Mouse (Mus musculus) WW6 (cell line): Measurements from ENCODE around the gene Nomo1.
A peak's percentile ranks its signal among the peaks of the same experiment; 100 is the strongest.

Source experiments
- DNase-seq: peaks from one replicate; pipeline ENCODE4 v3.0.0-alpha.2; 2013; ENCODE audit warnings: low read depth, low spot score

Gene Nomo1

DNA sequence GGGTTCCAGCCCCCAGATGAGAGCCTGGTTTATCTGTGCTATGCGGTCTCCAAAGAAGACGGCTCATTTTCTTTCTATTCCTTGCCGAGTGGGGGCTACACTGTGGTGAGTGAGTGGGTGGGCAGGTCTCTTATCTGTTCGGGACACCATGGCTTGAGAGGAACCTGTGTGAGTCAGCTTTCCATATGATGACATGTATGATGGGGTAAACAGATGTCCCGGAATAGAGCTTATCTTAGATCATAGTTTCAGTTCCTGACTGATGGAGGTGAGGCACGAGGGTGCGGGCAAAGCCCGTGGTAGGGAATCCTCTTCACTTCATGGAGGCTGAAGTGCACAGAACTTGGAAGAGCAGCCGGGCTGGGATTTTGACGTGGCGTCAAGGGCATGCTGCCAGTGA, 12.4 kb downstream of the Nomo1 start:
- no peak for DNase-seq

DNA sequence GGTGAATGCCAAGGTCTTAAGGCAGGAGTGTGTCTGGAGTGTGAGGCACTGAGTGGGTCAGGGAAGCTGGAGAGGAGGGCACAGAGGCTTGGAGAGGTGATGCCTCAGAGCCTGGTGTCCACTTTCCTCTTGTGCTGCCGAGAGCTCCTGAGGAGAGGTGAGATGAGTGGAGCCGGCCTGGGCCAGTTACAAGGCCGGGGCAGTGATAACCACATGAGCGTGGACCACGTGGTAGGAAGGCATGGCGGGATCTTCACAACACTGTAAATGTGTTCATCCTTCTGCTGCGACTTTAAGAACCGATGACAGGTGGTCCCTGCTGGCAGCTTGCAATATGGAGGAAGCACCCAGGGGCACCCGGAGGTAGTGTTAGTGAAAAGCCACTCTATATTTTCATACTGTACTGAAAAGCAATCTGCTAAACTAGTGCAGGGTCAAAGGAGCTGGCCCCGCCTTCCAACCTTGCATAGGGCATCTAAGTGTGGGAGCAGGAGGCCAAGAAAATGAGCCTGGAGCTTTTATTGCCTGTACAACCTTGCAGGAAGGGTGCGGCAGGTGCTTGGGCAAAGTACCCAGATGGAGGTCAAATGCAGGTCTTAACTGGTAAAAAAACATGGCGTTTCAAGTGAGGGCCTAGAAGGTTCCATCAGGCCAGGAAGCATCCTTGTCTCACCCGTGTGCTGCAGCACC, 14.5 kb downstream of the Nomo1 start:
- DNase-seq: no peak

DNA sequence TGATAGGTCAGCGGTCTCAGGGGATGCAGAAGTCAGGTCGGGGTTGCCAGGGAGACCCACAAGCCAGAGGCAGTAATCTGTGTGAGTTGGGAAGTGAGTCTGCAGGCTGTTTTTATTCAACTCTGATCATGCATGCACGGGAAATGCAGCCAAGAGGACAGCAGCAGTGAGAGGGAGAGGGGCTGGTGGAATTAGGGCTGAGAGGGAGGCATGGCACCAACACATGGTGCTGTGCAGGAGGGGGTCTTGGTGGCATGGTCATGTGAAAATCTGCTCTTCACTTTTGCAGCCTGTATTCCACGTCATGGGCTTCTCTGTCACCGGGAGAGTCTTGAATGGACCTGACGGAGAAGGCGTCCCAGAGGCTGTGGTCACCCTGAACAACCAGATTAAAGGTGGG, 16.5 kb downstream of the Nomo1 start:
- DNase-seq: no peak

DNA sequence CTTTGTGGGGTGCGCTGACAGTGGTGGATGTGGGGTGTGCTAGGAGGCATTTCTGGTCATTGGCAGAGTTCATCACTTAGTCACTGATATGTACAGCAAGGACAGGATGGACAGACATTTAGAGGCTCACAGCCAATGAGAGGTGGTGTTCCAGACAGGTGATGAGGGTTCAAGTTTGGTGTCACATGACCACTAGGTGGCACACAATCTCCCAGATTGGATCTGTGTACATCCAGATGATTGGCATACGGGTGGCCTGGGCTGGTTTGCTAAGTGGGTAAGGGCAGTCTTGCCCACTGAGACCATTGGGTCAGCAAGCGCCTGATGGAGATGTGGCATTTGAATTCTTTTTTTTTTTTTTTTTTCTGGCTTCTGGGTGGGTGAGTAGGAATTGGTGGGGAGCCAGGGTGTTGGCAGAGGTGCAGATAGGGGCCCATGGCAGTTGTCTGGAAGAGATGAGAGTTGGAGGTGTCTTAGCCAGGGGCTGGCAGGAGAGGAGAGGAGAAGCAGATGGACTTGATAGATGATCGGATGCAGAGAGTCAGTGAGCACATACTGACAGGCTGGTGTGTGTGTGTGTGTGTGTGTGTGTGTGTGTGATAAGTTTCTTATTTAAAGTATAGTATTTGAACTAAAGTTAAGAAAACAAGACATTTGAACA, 18.8 kb downstream of the Nomo1 start:
- no peak for DNase-seq

DNA sequence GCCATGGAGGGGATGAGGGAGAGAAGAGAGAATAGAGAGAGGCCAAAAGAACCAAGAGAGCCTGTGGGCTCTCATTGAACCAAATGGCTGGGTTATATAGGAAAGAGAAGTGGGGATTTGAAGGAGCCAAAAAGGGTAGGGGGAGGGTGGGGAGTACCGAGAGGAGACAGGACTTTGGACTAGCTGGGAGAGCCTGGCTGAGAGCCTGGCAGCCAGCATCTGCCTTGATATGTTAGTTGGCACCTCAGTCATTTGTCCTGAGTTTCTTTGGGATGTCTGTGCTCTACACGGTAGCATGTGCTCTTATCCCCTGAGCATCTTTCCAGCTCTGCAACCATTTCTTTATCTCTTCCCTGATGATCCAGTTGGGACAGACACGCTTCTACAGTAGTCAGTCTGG, 20.1 kb downstream of the Nomo1 start:
- no peak for DNase-seq

DNA sequence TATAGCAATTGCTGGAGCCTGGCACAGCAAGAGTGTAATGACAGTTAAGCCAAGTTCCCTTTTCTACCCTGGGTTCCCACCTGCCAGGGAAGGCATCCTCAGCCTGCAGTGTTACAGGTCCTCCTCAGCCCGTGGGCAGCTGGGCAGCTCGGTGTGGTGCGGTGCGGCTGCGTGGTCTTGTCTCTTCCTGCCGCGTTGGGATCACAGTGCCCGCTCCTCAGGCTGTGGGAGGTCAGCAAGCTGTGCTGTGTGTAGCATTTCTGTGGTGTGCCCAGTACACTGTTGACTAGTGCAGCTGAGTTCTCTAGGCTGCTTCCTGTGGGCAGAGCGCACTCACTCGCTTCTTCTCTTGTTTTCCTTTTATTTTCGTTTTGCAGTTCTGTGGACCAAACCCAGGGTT, 25.4 kb downstream of the Nomo1 start:
- no peak for DNase-seq

DNA sequence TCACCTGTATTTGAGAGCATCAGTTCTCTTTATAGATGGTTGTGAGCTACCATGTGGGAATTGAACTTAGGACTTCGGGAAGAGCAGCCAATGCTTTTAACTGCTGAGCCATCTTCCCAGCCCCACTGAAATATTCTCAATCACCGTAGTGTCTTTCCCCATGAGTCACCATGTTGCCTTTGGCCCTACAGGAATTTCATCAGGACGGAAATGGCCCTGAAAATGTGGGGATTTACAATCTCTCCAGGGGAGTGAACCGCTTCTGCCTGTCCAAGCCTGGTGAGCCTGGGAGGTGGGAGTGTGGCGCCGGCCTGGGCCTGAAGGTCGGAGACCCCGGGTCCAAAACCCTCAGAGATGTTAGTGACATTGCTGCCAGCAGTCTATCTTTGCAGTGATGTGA, 27.2 kb downstream of the Nomo1 start:
- no peak for DNase-seq

DNA sequence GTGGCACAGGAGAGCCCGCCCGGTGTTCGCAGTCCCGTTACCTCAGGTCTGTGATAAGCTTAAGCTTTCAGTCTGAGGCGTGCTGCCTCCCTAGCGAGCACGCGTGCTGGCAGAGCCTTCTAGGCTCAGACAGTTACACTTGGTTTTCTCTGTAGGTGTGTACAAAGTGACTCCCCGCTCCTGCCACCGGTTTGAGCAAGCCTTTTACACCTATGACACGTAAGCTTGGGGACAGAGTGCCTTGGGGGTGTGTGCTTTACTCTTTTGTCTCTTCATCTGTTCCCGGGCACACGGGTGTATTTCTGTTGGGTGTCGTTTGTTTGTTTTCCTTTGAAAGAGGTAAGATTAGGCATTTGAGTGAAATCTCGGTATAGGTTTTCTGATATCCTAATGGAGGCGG, 28.1 kb downstream of the Nomo1 start:
- DNase-seq: no peak

DNA sequence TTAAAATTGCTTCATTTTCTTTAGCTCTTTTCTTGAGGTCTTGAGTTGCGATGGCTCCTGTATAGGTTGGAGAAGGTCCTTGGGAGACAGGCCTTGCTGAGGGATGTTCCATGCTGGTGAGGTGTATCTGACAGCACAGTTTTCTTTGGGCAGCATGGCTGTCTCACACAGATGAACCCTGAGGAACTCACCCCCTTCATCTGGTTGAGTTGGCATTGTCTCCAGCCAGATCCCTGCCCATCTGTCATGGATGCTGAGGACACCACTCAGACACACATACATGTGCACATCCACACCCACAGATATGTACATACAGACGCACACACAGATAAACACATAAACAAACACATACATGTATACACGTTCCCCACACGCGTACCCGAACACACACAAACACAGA, 29.8 kb downstream of the Nomo1 start:
- DNase-seq: no peak

DNA sequence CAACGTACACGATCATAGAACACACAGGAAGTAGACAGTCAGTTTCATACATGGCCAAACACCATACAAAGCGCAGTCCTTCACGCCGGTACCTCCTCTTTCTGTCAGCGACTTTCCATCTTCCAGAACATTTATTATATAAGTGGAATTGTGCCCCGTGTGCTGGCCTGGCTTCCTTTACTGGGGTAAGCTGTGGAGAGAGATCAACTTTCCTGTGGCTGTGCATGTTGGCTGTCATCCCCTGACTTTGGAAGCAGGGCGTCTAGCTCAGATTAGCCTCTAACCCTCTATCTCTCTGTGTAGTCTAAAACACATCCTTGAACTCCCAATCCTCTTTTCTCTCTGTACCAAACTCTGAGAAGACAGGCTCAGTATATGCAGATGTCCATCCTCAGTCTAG, 35.3 kb downstream of the Nomo1 start:
- DNase-seq: no peak

DNA sequence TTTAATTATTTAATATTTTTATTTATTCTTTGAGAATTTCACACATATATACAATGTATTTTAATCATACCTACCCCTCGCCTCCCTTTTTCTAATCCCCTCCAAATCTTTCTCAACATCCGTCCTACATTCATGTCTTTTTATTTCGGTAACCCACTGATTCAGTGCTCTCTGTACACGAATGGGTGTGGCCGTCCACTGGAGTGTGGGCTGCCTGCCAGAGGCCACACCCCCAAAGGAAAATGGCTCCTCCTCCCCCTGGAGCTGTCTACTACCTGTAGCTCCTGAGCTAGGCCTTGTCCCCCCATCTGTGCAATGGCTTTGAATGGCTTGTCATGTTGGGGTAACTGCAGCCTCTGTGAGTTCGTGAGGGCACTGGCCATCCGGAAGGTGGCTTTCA, 43.3 kb downstream of the Nomo1 start:
- DNase-seq: no peak

DNA sequence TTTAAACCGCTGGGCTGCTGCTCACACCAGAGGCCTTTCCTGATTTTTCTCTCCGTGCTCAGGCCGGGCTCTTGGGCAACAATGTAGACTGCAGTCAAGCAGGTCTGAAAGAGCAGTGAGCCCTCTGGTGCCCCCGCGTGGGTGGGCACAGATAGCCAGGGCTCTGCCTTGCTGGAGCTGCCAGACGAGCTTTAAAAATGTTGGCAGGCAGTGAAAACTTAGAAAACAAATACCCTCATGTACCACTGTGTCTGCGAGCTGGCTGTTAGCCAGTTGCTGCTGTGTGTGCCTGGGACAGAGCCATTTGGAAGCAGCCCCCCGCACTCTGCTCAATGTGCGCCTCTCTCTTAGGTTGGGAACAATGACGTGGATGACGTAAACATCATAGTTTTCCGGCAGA, 44.2 kb downstream of the Nomo1 start:
- DNase-seq: no peak

DNA sequence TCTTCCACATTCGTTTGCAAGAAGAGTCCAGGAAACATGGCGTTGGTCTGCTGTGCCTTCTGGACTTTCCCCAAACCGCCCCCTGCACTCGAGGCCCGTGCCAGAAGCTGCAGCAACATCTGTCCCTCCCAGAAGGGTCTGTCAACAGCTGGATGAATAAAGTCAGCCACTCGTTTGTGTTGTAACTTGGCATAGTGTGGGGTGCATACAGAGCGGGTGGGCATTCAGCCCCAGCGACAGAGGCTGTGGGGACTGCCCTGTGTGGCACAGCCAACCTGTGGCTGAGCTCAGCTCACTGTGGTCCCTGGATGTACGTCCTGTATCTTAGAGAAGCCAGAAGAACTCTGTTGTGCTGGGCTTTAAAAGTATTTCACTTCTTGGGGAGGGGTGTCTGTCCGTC, 50.5 kb downstream of the Nomo1 start:
- DNase-seq: no peak

DNA sequence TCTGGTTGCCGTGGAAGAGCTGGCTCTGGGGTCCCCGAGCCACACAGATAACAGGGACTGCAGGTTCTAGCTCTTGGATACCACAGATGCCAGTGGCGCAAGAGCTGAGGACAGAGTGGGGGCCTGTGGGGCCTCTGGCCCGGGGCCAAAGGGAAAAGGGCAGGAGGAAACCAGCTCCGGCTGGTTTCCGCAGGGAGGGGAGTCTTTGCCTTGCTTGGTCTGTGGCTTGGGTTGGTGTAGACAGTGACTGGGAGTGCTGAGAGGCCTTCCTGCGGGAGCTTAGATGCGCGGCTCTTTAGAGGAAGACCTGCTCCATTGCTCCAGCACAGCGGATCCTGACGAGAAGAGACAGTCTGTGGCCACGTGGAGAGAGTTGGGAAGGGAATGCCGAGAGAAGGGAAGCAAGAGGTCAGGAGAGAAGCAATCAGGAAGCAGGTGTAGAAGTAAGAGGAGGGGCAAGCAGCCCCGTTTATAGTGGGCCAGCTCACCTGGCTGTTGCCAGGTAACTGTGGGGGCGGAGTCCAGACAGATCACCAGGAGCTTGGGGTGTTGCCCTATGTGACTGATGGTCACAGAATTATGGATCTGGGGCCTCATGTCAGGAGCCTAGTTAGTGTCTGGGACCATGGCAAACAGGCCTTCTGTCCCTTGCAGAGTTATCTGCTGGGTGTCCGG, 51.5 kb downstream of the Nomo1 start:
- no peak for DNase-seq

DNA sequence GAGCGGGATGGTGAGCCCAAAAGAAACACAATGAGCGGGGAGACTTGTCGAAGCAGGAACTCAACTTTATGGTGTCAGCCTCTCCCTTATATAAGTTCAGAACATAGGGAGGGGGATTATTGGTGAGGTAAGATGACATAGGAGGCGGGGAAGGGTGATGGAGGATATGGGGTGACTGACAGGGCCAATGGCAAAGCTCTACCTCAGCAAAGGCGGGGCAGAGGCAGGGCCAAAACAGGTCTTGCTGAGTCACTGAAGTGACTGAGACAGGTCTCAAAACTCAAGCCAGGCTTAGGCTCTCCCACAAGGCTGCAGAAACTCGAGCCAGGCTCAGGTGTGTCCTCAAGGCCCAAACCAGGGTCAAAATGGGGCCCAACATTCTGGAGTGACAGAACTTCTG, 52.9 kb downstream of the Nomo1 start:
- DNase-seq: no peak

DNA sequence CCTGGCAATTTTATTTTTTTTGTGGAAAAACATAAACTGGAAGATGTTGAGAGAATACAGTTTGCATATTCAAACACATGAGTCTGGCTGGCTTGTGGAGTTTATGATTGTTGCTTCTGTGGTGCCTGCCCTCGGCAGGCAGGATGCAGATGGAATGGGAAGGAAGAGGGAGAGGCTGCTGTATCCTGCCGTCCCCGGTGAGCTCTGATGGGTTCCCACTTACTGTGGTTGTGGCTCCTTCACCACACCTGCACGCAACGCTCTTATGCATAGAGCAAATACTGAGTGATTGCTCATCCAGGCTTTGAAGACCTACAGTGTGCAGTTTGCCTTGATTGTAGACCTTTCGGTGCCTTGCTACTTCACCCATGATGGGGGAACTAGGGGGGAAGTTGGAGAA, 54.7 kb downstream of the Nomo1 start:
- DNase-seq: no peak

DNA sequence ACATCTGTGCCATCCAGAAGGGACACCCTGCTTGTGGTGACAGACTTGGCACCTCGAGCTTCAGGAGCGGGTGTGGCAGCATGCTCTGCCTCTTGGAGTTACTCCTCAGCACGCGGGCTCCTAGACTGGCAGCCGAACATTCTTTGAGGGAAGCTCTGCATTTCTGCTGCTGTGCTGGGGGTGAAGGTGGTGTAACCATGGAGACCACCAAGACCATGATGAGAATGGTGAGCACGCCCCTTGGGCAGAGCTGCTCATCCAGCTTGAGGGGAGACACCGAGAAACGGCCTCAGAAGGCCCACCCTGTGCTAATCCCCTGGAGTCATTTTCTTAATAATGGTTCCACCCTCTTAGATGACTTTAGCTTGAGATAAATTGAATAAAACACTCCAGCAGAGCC, 59.3 kb downstream of the Nomo1 start:
- DNase-seq: no peak

DNA sequence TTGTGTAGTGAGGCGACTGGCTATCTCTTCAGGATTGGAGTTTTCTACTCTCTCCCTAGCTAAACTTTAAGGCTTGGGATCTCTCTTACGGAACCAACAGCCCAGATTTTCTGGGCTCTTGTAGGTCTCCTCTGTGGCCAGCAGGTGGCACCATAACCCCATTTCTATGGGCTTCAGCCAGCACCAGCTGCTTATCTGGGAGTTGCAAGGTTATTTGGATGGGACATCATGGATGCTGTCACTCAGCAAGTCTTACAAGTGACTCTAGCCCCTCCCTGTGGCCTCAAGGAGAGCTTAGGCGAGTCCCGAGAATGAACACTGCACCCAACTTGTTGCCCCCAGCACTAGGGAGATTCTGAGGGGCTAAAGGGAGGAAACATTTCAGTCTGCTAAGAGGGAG, 62.6 kb downstream of the Nomo1 start:
- DNase-seq: no peak

DNA sequence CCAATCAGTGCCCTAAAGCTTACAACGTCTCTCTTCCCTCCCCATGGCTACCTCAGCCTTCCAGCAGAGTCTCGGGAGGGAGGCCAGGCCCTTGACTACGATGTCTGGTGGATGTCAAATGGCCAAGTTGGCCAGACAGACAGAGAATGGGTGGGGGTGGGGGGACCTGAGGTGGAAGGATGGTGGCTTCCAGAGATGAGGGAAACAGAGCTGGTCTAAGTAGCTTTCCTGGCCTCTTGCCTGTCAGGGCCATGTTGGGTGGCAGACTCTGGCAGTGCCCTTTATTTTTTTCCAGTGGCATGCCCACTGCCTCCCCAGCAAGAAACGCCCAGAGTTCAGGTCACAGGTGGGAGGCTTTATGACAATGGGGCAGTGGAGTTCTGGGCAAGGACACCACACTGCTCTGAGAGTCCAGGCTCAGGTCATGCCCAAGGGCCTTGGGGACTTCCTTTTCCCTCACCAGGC, 63.9 kb downstream of the Nomo1 start:
- DNase-seq: no peak

DNA sequence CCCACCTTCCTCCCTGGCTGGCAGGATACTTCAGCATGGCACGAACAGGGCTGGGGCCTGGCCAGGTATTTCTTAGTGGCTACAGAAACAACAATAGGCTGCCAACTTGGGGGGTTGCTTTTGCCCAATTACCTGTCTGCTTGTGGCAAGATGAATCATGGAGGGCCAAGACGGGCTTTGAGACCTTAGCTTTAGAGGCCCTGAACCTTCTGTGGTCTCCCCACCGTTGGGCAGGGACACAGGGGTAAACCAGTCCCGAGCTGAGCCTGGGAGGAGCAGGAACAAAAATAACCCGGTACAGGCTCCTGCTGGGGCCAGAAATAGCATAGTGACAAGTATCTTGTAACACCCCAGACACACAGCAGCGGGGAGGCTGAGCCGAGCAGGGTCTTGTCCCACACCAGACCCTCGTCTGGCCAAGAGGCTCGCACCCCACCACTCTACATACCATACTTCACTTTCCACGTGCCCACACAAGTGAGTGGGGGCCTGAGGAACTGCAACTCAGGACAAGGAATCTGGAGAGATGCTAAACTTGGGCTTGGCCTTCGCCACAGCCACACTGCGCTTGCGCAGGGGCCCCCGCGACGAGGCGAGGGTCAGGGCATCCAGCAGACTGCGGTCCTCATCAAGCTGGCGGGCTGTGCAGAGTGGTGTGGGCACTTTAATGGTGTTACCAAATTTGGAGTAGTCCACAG, 64.9 kb downstream of the Nomo1 start:
- no peak for DNase-seq

DNA sequence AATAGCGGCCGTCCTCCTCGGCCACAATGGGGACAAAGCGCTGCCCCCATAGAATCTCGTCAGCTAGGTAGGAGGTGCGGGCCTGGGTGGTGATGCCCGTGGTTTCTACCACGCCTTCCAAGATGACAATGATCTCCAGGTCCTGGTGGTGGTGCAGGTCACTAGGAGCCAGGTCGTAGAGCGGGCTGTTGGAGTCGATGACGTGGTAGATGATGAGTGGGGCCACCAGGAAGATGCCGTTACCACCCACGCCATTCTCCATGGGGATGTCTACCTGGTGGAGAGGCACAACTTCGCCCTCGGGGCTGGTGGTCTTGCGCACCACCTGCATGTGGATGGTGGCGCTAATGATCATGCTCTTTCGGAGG, 65.4 kb downstream of the Nomo1 start:
- no peak for DNase-seq

DNA sequence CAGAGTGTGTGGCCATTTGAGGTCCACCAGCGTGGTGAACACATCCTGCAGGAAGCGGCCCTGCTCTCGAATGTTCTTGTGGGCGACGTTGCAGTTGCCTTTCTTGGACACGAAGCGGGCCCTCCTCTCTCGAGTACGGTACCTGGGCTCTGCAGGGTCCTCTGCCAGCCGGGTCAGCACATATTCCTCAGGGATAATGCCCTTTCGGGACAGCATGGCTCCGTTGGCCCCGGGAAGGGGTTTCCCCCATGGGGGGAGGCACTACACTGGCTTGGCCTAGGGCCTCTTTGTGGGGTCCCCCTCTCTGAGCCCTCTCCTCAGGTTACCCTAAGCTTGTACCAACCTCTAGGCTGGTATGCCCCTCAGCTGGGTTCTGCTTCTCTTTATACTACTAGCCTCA, 66.2 kb downstream of the Nomo1 start:
- DNase-seq: no peak

DNA sequence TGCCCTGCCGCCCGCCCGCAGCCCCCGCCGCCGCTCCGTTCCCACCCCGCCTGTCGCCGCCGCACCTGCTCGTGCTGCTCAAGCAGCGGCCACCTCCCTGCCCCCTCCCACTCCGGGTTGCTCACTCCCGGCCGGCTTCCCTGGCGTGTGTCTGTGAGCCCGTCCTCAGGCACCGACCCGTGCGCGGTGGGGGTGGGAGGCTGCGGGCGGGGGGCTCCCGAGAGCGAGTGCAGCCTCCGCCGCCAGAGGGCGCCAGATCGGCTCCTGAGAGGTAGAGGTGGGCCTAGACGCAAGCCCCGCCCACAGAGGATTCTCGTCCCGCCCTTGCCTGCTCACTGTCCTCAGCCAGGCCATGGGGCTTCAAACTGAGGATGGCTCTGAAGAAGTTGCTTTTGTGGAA, 67.1 kb downstream of the Nomo1 start, which contains the start of gene Kcnj11:
Kcnj11 (minus strand) TSS at position 202 of the 400 bp plus-strand sequence.
- DNase-seq: peak; percentile 71
